Mouse (Mus musculus) liver, postnatal 0 days (tissue): Measurements from ENCODE around the gene Ptprj. TPM values are rescaled to one million over a fixed set of nuclear protein-coding genes. Genes with fewer than 3 reads are reported as not detected.
A peak's percentile ranks its signal among the peaks of the same experiment; 100 is the strongest.

Experiments
- ATAC-seq: fragments of 200-750 bp; cut with Nextera tagmentation; 2 replicates; pipeline ENCODE4 v1.8.0; 2017; ENCODE audit warnings: mild to moderate bottlenecking, moderate library complexity
- DNase-seq: peaks from one replicate; pipeline ENCODE4 v3.0.0-alpha.2; 2016
- H3K27ac ChIP-seq: fragments of 300-500 bp; sonication (generic); 2 replicates; pipeline ENCODE4 v1.5.1; 2014; ENCODE audit warnings: antibody characterized with exemption, moderate library complexity, mild to moderate bottlenecking, low read depth
- H3K27me3 ChIP-seq: fragments of 300-500 bp; sonication (generic); 2 replicates; pipeline ENCODE4 v1.6.1; 2014; ENCODE audit warnings: low read length, control low read depth, mixed read lengths; ENCODE audit not compliant: insufficient read depth
- H3K36me3 ChIP-seq: fragments of 300-500 bp; sonication (generic); replicated peaks from 2 replicates; pipeline ENCODE4 v1.6.1; 2014; ENCODE audit warnings: mild to moderate bottlenecking, control low read depth, low read length, moderate library complexity, mixed read lengths; ENCODE audit not compliant: insufficient read depth
- H3K4me1 ChIP-seq: fragments of 300-500 bp; sonication (generic); 2 replicates; pipeline ENCODE4 v1.6.1; 2014; ENCODE audit warnings: antibody characterized with exemption, mild to moderate bottlenecking, control low read depth; ENCODE audit not compliant: insufficient read depth
- H3K4me2 ChIP-seq: fragments of 300-500 bp; sonication (generic); 2 replicates; pipeline ENCODE4 v1.6.1; 2014; ENCODE audit warnings: low read depth, mild to moderate bottlenecking, low read length, moderate library complexity, mixed read lengths
- H3K4me3 ChIP-seq: fragments of 300-500 bp; sonication (generic); 2 replicates; pipeline ENCODE4 v1.5.1; 2014; ENCODE audit warnings: low read depth, low read length
- H3K9ac ChIP-seq: fragments of 300-500 bp; sonication (generic); replicated peaks from 2 replicates; pipeline ENCODE4 v1.6.1; 2014; ENCODE audit warnings: mild to moderate bottlenecking, moderate library complexity
- H3K9me3 ChIP-seq: fragments of 300-500 bp; sonication (generic); 2 replicates; pipeline ENCODE4 v1.6.1; 2016; ENCODE audit warnings: mild to moderate bottlenecking, control low read depth, low read length, mixed read lengths
- CTCF ChIP-seq: sonication (generic); IDR thresholded peaks from 2 replicates; pipeline ENCODE4 v1.5.1; 2016; ENCODE audit warnings: antibody characterized with exemption, low read depth
- EP300 ChIP-seq: IDR thresholded peaks from 2 replicates; pipeline ENCODE4 v1.6.1; 2016; ENCODE audit warnings: antibody characterized with exemption, low read depth, mild to moderate bottlenecking
- WGBS: fragments of 180-500 bp; shearing (Covaris S2); extraction: QIAGEN DNeasy Blood & Tissue Kit; methylation state at CpG from one replicate; pipeline ENCODE4 v1.1.7; 2014; ENCODE audit not compliant: insufficient replicate concordance; 5-methylcytosine and 5-hydroxymethylcytosine counted together
- polyA plus RNA-seq: library from polyadenylated mRNA; unstranded; fragments of >200 nt; fragmentation: Nextera tagmentation; extraction: Ambion mirVana; gene quantifications from 2 replicates; pipeline ENCODE4 v1.2.1, GENCODE M21; 2015

Ptprj gene
- polyA plus RNA-seq, 1 experiment from 2014 or later: 2.8 TPM

DNA sequence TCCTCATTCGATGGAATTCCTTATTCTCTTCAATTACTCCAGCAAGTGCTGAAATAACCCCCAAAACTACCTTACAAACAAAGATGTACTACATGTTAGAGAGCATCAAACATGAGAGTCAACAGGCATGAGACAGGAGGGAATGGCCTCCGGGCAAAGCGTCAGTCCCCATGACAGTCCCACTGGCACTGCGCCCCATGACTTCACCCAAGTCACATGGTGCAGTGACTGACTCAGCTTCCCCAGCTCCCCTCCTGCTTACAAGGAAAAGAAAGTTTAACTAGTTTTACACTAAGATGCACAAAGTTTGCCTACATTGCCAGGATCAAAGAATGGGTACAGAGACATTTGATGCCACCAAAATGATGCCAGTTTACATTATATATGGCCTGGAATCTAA, 71.2 kb downstream of the Ptprj start:
- Histone ChIP-seq H3K36me3 (no peaks in the 10 kb centered on the region), H3K9ac (no peak overlapping the region), H3K9me3 (no peaks in the 10 kb centered on the region), H3K4me3 (no peak overlapping the region), H3K4me1 (peaks cover 13% of the 10 kb centered on the region), H3K27ac (no peak overlapping the region), H3K4me2 (no peak overlapping the region), H3K27me3 (no peaks in the 10 kb centered on the region)
- no peak for ATAC-seq
- 87% methylated on average over 4 of the region's 4 CpGs for WGBS
- TF ChIP-seq CTCF: no peak
- no peak for DNase-seq

DNA sequence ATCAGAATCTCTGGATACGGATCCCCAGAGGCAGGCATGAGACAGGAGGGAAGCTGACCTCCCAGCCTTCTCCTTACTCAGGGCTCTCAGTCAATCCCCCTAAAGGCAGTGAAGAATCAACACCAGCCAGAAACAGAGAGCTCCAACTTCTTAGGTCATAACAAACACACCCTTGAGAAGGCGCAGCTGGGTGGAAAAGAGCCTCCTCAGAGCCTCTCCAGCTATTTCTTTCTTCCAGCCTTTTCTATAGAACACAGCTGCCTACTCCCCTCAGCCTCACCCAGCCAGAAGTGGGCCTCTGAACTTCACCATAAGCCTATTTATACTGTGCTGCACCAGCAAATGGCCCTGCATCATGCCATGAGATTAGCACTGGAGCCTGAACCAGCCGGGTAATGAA, 74.3 kb downstream of the Ptprj start:
- Histone ChIP-seq H3K4me3 (no peak overlapping the region), H3K27ac (no peak overlapping the region; the same call in 1 of the 2 replicates), H3K9ac (no peak overlapping the region), H3K4me2 (no peak overlapping the region), H3K9me3 (no peaks in the 10 kb centered on the region), H3K36me3 (no peaks in the 10 kb centered on the region), H3K4me1 (peaks cover 40% of the 10 kb centered on the region), H3K27me3 (no peaks in the 10 kb centered on the region)
- no peak for TF ChIP-seq EP300
- no peak for TF ChIP-seq CTCF
- ATAC-seq (no peak), DNase-seq (no peak)
- 83% methylated on average over 3 of the region's 3 CpGs for WGBS

DNA sequence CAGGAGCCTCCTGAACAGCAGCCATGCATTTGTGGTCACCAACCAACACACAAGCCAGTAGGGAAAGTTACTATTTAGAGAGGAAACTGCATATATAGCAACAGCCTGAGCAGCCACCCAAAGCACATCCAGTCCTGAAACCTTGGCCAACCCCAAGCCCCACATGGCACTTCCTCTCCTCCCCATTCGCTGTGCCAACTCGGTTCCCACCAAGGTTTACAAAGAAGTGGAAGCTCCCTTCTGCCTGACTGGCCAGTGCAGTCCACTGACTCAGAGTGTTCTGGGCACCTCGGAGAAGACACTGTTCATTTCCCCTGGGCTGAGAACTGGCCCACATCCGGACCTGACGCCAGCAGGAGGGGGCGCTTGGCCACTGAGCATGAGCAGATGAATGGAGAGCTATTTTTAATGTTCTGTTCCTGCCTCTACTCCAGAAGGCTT, 75.7 kb downstream of the Ptprj start:
- 39% methylated on average over 6 of the region's 6 CpGs for WGBS

DNA sequence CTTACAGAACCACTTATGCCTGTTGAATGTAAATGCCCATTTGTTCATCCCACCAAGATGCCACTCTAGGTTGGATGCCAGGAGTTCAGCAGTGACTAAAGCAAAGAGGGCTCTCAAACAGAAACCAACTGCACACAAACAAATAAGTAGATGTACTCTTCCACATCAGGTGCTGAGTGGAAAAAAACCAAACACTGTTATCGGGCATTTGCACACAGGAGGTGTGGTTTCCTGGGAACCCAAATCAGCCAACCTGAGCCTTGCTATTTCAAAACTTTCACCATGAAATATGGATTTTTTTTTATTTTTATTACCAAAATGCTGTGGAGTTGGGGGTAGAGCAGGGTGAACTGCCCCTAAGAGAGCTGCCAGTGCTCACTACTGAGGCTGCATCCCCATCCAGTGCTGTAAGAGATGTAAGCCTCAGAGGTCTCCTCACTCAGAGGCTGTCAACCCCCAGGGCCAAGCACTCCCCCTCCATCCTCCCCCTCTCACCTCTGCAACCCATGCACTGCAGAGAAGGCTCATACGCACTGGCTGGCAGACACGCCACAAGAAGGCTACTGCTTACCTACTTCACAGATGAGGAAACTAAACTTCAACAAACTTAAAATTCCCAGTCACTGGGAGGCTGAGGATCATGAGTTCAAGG, 77.1 kb downstream of the Ptprj start:
- H3K36me3 ChIP-seq: no peaks in the 10 kb centered on the region
- H3K4me1 ChIP-seq: peaks cover 43% of the 10 kb centered on the region
- no peaks in the 10 kb centered on the region for H3K9me3 ChIP-seq
- peak overlapping the region; percentile 2; the same call in 1 of the 2 replicates for H3K4me3 ChIP-seq
- H3K4me2 ChIP-seq: peak overlapping the region; percentile 57
- ATAC-seq (peak; percentile 84), DNase-seq (peak; percentile 50)
- TF ChIP-seq CTCF (no peak), EP300 (peak; percentile 88)
- peak overlapping the region; percentile 44; the same call in 1 of the 2 replicates for H3K9ac ChIP-seq
- H3K27me3 ChIP-seq: no peaks in the 10 kb centered on the region
- H3K27ac ChIP-seq: peak overlapping the region; percentile 87
- WGBS: 33% methylated on average over 3 of the region's 3 CpGs

More for the DNA sequence above, 75.7 kb downstream of the Ptprj start:
- Histone ChIP-seq H3K27ac (peak overlapping the region; percentile 39; the same call in 1 of the 2 replicates), H3K4me3 (no peak overlapping the region), H3K9me3 (no peaks in the 10 kb centered on the region), H3K36me3 (no peaks in the 10 kb centered on the region), H3K27me3 (no peaks in the 10 kb centered on the region), H3K9ac (no peak overlapping the region), H3K4me1 (peaks cover 43% of the 10 kb centered on the region), H3K4me2 (peak overlapping the region; percentile 22; the same call in 1 of the 2 replicates)
- peak; percentile 59 for DNase-seq
- TF ChIP-seq EP300 (no peak), CTCF (peak; percentile 51)
- ATAC-seq: peak; percentile 60

DNA sequence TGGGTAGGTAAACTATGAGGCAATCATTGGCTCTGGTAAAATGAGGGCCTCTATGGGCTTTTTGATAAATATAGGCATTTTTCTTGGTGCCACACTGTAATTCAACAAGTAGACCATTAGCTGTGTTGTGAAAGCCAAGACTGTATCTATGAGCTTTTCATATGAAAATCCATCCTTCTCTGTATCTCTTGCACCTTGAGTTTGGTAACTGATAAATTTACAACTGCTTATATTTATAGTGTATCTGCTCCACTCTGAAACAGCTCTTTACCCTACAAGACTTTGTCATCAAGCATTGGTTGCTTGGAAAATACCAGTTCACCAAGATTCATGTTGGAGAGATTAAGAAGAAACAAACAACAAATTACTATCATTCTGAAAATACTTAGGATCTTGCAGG, 77.7 kb downstream of the Ptprj start:
- Histone ChIP-seq H3K4me1 (peaks cover 46% of the 10 kb centered on the region), H3K4me2 (peak overlapping the region; percentile 57), H3K36me3 (no peaks in the 10 kb centered on the region), H3K9ac (no peak overlapping the region), H3K4me3 (peak overlapping the region; percentile 2; the same call in 1 of the 2 replicates), H3K27me3 (no peaks in the 10 kb centered on the region), H3K27ac (peak overlapping the region; percentile 87), H3K9me3 (no peaks in the 10 kb centered on the region)
- no peak for ATAC-seq
- no peak for DNase-seq
- no peak for TF ChIP-seq EP300

DNA sequence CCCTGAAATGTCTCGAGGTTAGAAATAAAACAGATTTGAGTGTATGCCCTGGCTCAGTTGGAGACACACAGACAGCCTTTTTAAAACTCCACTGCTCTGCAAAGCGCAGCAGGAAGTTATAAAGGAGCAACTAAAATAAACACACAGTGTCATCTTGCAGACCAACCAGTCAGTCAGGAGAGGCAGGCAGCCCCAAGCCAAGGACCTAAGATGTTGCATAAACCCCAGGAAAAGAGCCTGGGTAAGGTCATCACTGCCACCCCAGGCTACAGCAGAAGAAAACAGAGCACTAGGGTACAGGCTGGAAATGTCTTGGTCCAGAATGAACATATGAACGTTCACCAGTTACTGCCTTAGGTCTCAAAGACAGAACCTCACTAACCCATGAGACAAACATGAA, 78.7 kb downstream of the Ptprj start:
- DNase-seq (no peak), ATAC-seq (no peak)
- no peaks in the 10 kb centered on the region for H3K27me3 ChIP-seq
- H3K36me3 ChIP-seq: no peaks in the 10 kb centered on the region
- WGBS: 58% methylated on average over 3 of the region's 3 CpGs
- no peak overlapping the region for H3K9ac ChIP-seq
- no peak overlapping the region for H3K27ac ChIP-seq
- H3K4me3 ChIP-seq: no peak overlapping the region
- peaks cover 50% of the 10 kb centered on the region for H3K4me1 ChIP-seq
- H3K4me2 ChIP-seq: no peak overlapping the region
- H3K9me3 ChIP-seq: no peaks in the 10 kb centered on the region
- TF ChIP-seq CTCF (no peak), EP300 (no peak)
